Mouse (Mus musculus) hindbrain, embryonic 11.5 days (tissue): ENCODE measurements around the gene Smg9. TPM values are rescaled to one million over a fixed set of nuclear protein-coding genes. Genes with fewer than 3 reads are reported as not detected.

Experiments used
- ATAC-seq: fragments of 200-750 bp; cut with Nextera tagmentation; 2 replicates; pipeline ENCODE4 v1.8.0; 2017; ENCODE audit warnings: mild to moderate bottlenecking, moderate TSS enrichment, moderate library complexity; ENCODE audit not compliant: low FRiP score
- DNase-seq: peaks from one replicate; pipeline ENCODE4 v3.0.0-alpha.2; 2015; ENCODE audit warnings: low spot score
- H3K27ac ChIP-seq: fragments of 300-500 bp; sonication (generic); 2 replicates; pipeline ENCODE4 v1.5.1; 2014; ENCODE audit warnings: mild to moderate bottlenecking, low read depth, low read length
- H3K27me3 ChIP-seq: fragments of 300-500 bp; sonication (generic); 2 replicates; pipeline ENCODE4 v1.6.1; 2014; ENCODE audit warnings: mild to moderate bottlenecking, low read length, moderate library complexity, mixed read lengths; ENCODE audit not compliant: control insufficient read depth, insufficient read depth
- H3K36me3 ChIP-seq: fragments of 300-500 bp; sonication (generic); 2 replicates; pipeline ENCODE4 v1.6.1; 2014; ENCODE audit warnings: mild to moderate bottlenecking, low read length, moderate library complexity, mixed read lengths; ENCODE audit not compliant: control insufficient read depth, insufficient read depth
- H3K4me1 ChIP-seq: fragments of 300-500 bp; sonication (generic); replicated peaks from 2 replicates; pipeline ENCODE4 v1.6.1; 2014; ENCODE audit warnings: low read length, mixed read lengths; ENCODE audit not compliant: control insufficient read depth, insufficient read depth
- H3K4me2 ChIP-seq: fragments of 300-500 bp; sonication (generic); replicated peaks from 2 replicates; pipeline ENCODE4 v1.6.1; 2014; ENCODE audit warnings: mild to moderate bottlenecking, low read depth, low read length
- H3K4me3 ChIP-seq: fragments of 300-500 bp; sonication (generic); 2 replicates; pipeline ENCODE4 v1.5.1; 2014; ENCODE audit warnings: low read depth, low read length
- H3K9ac ChIP-seq: fragments of 300-500 bp; sonication (generic); 2 replicates; pipeline ENCODE4 v1.6.1; 2014; ENCODE audit warnings: low read depth, low read length
- H3K9me3 ChIP-seq: fragments of 300-500 bp; sonication (generic); 2 replicates; pipeline ENCODE4 v1.6.1; 2016; ENCODE audit warnings: low read length; ENCODE audit not compliant: control insufficient read depth
- WGBS: fragments of 180-500 bp; shearing (Covaris S2); extraction: QIAGEN DNeasy Blood & Tissue Kit; methylation state at CpG from one replicate; pipeline ENCODE4 v1.1.7; 2014; 5-methylcytosine and 5-hydroxymethylcytosine counted together
- polyA plus RNA-seq: library from polyadenylated mRNA; unstranded; fragments of >200 nt; fragmentation: Nextera tagmentation; extraction: Ambion mirVana; gene quantifications from 2 replicates; pipeline ENCODE4 v1.2.1, GENCODE M21; 2014

The Smg9 gene
- polyA plus RNA-seq, 1 experiment from 2014 or later = 21.3 TPM

DNA sequence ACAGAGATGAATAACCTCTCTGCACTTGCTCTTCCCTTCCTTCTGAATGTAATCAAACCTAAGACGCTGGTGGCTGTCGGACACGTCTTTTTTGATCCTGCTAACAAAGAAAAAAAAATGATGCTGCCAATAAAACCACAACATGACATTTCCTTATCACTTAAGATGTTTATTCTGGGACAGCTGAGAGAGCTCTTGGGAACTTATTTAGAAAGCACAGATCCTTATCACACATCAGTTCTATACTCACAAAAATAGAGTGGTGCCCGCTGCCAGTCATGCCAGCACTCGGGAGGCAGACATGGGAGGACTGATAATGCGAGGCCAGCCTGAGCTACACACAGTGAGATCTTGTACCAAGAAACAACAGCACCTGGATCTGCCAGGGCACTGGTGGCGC, 40.5 kb downstream of the Smg9 start:
- H3K9me3 ChIP-seq = no peaks in the 10 kb centered on the region
- DNase-seq = no peak
- ATAC-seq = no peak
- 83% methylated on average over 7 of the region's 7 CpGs for WGBS
- H3K27ac ChIP-seq = no peak overlapping the region
- H3K4me2 ChIP-seq = no peak overlapping the region
- no peak overlapping the region for H3K9ac ChIP-seq
- H3K36me3 ChIP-seq = no peaks in the 10 kb centered on the region
- no peaks in the 10 kb centered on the region for H3K27me3 ChIP-seq
- H3K4me3 ChIP-seq = no peak overlapping the region
- no peaks in the 10 kb centered on the region for H3K4me1 ChIP-seq

DNA sequence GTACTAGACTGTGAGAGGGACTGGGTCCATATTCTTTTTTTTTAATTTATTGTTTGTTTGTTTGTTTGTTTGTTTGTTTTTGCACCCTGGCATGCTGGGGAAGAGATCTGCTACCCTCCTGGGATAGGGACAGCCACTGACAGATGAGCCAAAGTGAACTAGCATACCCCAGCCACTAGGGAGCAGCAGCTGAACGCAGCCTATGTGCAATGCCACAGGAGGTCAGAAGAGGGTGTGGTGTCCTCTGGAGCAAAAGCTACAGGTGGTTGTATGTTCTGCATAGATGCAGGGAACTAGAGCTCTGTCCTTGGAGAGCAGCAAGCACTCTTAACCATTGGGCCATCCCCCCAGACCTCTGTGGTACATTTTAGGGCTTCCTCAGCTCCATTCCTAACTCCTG, 42.4 kb downstream of the Smg9 start:
- 0% methylated on average over 1 of the region's 1 CpGs for WGBS
- Histone ChIP-seq H3K36me3 (no peaks in the 10 kb centered on the region), H3K4me2 (no peak overlapping the region), H3K27me3 (no peaks in the 10 kb centered on the region), H3K27ac (no peak overlapping the region), H3K9me3 (no peaks in the 10 kb centered on the region), H3K4me1 (no peaks in the 10 kb centered on the region), H3K9ac (no peak overlapping the region), H3K4me3 (no peak overlapping the region)
- no peak for ATAC-seq
- DNase-seq = peak; percentile 58

DNA sequence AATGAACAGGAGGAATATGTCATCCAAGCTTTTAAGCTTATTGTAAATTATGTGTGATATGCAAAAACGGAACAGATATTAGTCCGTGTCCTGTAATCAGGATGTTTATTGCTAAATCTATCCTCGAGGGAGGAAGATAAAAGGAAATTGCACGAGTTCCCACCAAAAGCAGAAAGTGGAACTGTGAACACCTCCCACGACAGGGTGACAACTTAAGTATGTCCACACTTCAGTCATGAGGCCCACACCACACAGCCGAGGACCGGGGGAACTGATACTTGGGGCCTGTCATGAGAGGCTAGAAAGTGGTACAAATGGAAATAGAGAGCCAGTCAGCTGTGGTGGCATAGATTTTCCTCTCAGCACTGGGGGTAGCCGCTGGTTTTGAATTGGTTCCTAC, 42.9 kb downstream of the Smg9 start:
- H3K9ac ChIP-seq = no peak overlapping the region
- no peaks in the 10 kb centered on the region for H3K4me1 ChIP-seq
- H3K9me3 ChIP-seq = no peaks in the 10 kb centered on the region
- H3K4me2 ChIP-seq = no peak overlapping the region
- DNase-seq (no peak), ATAC-seq (no peak)
- no peak overlapping the region for H3K4me3 ChIP-seq
- H3K27ac ChIP-seq = no peak overlapping the region
- no peaks in the 10 kb centered on the region for H3K36me3 ChIP-seq
- no peaks in the 10 kb centered on the region for H3K27me3 ChIP-seq
- 85% methylated on average over 8 of the region's 8 CpGs for WGBS

DNA sequence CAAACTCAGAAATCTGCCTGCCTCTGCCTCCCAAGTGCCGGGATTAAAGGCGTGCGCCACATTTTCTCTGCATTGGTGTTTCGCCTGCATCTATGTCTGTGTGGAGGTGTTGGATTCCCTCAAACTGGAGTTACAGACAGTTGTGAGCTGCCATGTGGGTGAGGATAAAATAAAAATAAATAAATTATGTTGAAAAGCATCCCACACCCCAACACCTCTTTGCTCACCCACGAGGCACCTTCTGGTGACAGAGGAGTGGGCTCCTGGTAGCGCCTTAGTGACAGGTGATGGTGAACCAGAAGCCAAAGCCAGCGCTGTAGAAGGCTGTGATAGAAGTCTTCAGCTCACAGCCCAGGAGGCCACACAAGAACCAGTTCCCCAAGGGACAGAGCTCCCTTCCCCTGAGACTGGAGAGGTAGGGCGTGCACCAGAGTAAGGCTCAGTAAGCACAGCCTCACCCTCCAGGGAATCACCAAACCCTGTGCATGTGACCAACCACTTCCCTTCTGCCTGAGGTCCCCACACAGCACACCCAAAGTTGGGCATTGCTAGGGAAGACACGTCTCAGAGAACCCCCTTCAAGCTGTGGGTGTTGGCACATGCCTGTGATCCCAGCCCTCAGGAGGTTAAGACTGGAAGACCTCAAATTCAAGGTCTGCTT, 46.0 kb downstream of the Smg9 start:
- Histone ChIP-seq H3K4me1 (no peaks in the 10 kb centered on the region), H3K36me3 (no peaks in the 10 kb centered on the region), H3K27me3 (no peaks in the 10 kb centered on the region), H3K27ac (no peak overlapping the region), H3K9me3 (no peaks in the 10 kb centered on the region), H3K9ac (no peak overlapping the region), H3K4me2 (no peak overlapping the region), H3K4me3 (no peak overlapping the region)
- 93% methylated on average over 9 of the region's 9 CpGs for WGBS
- no peak for DNase-seq
- no peak for ATAC-seq

DNA sequence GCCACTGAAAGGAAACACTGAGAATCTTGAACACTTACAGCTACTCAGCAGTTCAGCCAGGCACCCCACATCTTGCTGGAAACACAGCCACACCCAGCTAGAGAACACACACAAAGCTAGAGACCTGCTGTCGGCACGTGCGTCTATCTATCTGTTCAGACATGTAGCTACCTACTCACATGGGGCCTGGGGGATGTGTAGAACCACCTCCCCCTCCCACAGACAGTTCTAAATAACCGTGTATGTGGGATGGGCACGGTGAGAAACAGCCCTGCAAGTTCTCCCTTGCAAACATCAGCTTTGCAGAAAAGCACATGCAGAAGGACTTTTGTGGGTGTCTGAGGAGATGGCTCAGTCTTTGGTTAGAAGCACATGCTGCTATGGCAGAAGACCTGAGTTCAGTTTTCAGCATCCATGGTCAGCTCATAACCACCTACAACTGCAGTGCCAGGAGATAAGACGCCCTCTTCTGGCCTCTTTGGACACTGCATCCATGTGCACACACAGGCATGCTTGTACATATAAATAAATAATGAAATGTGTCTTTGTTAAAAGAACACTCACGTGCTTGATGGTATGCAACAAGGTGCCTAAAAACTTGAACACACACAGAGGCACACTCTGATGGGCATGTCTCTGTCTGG, 47.4 kb downstream of the Smg9 start:
- H3K4me3 ChIP-seq = no peak overlapping the region
- DNase-seq = no peak
- WGBS = 81% methylated on average over 7 of the region's 7 CpGs
- no peaks in the 10 kb centered on the region for H3K9me3 ChIP-seq
- H3K27ac ChIP-seq = no peak overlapping the region
- H3K9ac ChIP-seq = no peak overlapping the region
- H3K36me3 ChIP-seq = no peaks in the 10 kb centered on the region
- H3K27me3 ChIP-seq = no peaks in the 10 kb centered on the region
- H3K4me1 ChIP-seq = no peaks in the 10 kb centered on the region
- H3K4me2 ChIP-seq = no peak overlapping the region
- ATAC-seq = no peak

DNA sequence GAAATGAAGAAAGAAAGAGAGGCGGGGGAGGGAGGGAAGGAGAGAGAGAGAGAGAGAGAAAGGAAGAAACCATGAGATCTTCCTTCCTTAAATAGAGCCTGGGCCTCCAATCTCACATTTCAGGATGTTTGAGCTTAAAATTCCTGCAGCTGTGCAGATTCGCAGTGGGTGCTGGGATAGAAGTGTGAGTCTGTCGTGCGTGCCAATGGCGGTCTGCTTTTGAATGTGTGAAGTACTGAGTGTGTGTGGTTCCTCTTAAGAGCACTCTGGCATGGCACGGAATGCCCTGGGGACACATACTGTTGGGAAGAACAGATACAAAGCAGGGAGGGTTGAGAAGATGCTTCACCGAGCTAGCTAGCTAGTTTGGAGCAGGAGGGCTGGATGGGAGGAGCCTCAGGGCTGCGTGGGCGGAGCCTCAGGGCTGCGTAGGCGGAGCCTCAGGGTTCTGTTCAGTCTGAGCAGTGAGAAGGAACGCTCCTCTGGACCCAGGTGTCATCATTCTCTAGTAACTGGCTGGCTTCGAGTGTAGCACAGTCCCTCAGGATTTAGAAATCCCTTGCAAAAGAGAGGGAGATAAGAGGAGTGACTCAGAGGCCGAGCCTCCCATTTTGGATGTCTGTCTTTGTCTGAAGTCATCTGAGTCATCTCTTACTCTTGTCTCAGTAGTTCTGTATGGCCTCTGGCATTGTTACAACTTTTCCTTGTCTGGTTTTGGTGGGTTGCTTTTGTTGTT, 49.5 kb downstream of the Smg9 start:
- ATAC-seq = no peak
- Histone ChIP-seq H3K9ac (no peak overlapping the region), H3K4me1 (no peaks in the 10 kb centered on the region), H3K27ac (no peak overlapping the region), H3K9me3 (no peaks in the 10 kb centered on the region), H3K4me2 (no peak overlapping the region), H3K4me3 (no peak overlapping the region), H3K27me3 (no peaks in the 10 kb centered on the region), H3K36me3 (no peaks in the 10 kb centered on the region)
- 60% methylated on average over 14 of the region's 14 CpGs for whole genome bisulfite sequencing
- peak; percentile 11 for DNase-seq

DNA sequence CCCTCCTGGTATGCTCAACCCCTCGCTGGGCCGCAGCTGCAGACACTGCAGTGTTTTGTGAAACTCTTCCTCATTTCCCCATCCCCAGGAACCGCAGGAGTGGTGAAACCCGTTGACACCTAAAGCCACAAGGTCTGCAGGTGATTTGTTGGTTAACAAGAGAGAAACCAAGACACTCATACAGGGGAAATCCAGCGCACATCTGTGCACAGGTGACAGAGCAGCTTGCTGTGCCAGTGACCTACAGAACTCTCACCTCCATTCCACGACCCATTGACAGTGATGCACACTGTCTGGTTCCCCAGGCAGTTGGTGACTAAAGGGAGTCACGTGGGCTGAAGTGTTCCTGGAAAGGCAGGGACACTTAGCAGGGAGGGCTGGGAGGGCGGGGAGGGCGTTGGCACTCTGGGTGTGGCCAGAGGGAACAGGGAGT, 51.2 kb downstream of the Smg9 start:
- Histone ChIP-seq H3K9ac (no peak overlapping the region), H3K4me3 (no peak overlapping the region), H3K27ac (no peak overlapping the region), H3K36me3 (no peaks in the 10 kb centered on the region), H3K4me1 (no peaks in the 10 kb centered on the region), H3K27me3 (no peaks in the 10 kb centered on the region), H3K4me2 (no peak overlapping the region), H3K9me3 (no peaks in the 10 kb centered on the region)
- no peak for ATAC-seq
- 66% methylated on average over 9 of the region's 9 CpGs for WGBS
- no peak for DNase-seq

DNA sequence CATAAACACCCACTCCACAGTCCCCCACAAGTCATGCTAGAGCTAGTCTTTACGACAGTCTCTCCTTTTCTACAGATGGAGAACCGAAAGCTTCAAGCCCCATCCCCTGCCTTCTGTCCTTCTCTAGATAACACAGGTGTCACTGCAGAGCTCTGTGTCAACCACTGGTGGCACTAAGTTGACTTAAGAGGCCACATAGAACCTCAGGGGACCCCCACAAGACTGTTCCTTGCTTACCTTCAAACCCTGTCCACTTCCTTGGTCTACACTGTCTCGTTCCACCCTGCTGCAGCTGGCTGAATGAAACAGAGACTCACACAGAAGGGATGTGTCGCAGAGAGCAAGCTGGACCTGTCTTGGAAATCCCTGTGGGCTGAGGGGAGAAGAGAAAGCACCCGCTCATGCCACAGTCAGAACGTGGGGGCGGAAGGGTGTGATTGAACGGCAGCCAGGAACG, 52.5 kb downstream of the Smg9 start, which contains the start of gene Irgc1:
Gene Irgc1 (minus strand): TSS at position 443 of the 457 bp plus-strand sequence.
- H3K4me2 ChIP-seq = no peak within 1 kb of the TSS
- ATAC-seq (no peak), DNase-seq (no peak)
- no peak within 1 kb of the TSS for H3K4me3 ChIP-seq
- no peaks in the 10 kb centered on the region for H3K36me3 ChIP-seq
- no peaks in the 10 kb centered on the region for H3K9me3 ChIP-seq
- no peak within 1 kb of the TSS for H3K9ac ChIP-seq
- H3K27ac ChIP-seq = no peak within 1 kb of the TSS
- no peaks in the 10 kb centered on the region for H3K4me1 ChIP-seq
- no peaks in the 10 kb centered on the region for H3K27me3 ChIP-seq
- WGBS = 81% methylated on average over 9 of the region's 9 CpGs
